Mouse (Mus musculus) bone marrow macrophage, adult 2 months (primary cell): Measurements from ENCODE around the gene Ak1. TPM values are rescaled to one million over a fixed set of nuclear protein-coding genes. Genes with fewer than 3 reads are reported as not detected.

ENCODE experiments used
- H3K27ac ChIP-seq: 2 replicates; pipeline ENCODE4 v1.5.1; 2012; ENCODE audit warnings: low read depth, low read length; ENCODE audit not compliant: insufficient read depth
- H3K4me1 ChIP-seq: 2 replicates; pipeline ENCODE4 v1.6.1; 2012; ENCODE audit warnings: low read length; ENCODE audit not compliant: control insufficient read depth, insufficient read depth
- H3K4me3 ChIP-seq: 2 replicates; pipeline ENCODE4 v1.5.1; 2012; ENCODE audit warnings: mild to moderate bottlenecking, low read length, moderate library complexity; ENCODE audit not compliant: insufficient read depth
- CTCF ChIP-seq: IDR thresholded peaks from 2 replicates; pipeline ENCODE4 v1.5.1; 2012; ENCODE audit warnings: low read depth, mild to moderate bottlenecking, low read length, moderate library complexity
- POLR2A ChIP-seq: IDR thresholded peaks from 2 replicates; pipeline ENCODE4 v1.6.1; 2012; ENCODE audit warnings: mild to moderate bottlenecking, low read depth, low read length, borderline replicate concordance
- polyA plus RNA-seq: library from polyadenylated mRNA; stranded (reverse); fragments of >200 nt; gene quantifications from 2 replicates; pipeline ENCODE4 v1.2.4, GENCODE M21; 2012; ENCODE audit not compliant: missing spikeins, insufficient read depth, insufficient read length

The Ak1 gene
- polyA plus RNA-seq, 1 experiment: 4.1 TPM

DNA sequence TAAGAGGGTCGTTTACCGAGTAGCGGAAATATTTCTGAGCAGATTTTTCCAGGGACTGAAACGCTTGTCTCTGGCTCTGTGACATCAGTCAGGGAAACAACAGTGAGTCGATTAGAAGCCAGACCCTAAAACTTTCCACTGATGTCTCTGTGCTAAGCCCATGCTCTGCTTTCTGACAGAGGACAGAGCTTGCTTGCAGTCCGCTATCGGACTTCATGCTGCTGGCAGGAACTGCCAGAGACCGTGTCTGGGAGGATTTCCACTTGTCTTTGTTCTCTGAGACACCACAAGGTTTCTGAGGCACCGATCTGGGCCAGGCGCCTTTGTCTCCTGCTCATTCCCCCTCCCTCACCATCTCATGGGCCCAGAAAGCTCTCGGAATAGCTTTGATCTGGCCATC, 46.2 kb downstream of the Ak1 start:
- TF ChIP-seq CTCF: no peak
- TF ChIP-seq POLR2A: no peak
- H3K27ac ChIP-seq: no peak overlapping the region
- H3K4me1 ChIP-seq: peaks cover 17% of the 10 kb centered on the region; the same call in 1 of the 2 replicates
- no peak overlapping the region for H3K4me3 ChIP-seq

DNA sequence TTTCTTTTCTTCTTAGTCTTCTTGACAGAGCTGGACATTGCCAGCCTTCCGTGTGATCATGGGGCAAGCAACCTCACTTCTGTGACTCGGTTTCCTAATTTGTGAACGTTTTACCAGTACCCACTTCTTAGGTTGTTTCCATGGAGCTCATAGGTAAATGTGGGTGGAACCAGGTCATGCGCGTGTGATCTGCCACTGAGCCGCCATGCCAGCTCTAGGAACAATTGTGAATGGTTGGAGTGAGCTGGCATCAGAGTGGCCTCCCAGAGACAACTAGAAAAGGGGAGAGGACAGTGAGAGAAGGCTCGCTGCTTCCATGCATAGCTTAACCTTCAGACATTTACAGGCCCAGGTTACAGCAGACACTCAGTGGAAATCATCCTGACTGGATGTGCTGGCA, 46.6 kb downstream of the Ak1 start:
- Histone ChIP-seq H3K27ac (no peak overlapping the region), H3K4me3 (no peak overlapping the region), H3K4me1 (peaks cover 17% of the 10 kb centered on the region; the same call in 1 of the 2 replicates)
- TF ChIP-seq POLR2A (no peak), CTCF (no peak)

DNA sequence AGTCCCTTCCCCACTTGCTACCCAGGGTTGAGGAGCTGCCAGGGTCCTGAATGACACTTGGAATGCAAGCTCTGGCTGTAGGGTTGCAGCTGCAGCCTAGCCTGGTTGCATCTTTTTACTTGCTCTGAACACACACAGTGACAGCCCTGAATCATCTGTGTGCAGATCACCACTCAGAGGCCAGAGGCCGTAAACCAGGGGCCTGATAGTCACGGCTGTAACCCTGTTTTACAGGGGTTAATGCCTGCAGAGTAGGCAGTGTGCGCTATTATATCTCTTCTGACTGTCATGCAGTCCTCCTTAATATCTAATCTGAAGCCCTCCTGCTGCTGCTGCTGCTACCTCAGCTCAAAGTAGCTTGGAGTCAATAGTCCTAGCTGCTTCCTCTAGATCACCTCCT, 48.3 kb downstream of the Ak1 start:
- H3K27ac ChIP-seq: no peak overlapping the region
- TF ChIP-seq POLR2A (no peak), CTCF (no peak)
- peaks cover 17% of the 10 kb centered on the region; the same call in 1 of the 2 replicates for H3K4me1 ChIP-seq
- H3K4me3 ChIP-seq: no peak overlapping the region

DNA sequence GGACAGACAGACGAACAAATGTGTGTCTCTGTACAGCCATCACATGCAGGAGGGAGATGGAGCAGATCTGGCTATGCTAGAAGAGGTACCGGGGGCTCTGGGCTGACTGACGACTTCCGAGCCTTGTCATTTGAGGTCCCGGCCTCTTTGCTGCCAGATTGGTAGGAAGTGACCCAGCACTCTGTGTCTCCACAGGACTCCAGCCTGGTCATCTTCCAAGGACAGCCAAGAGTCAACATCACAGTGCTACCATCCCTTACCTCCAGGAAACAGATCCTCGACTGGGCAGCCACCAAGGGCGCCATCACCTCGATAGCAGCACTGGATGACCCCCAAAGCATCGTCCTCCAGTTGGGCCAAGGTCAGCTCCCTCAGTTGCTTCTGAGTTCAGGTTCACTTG, 49.6 kb downstream of the Ak1 start:
- Histone ChIP-seq H3K27ac (no peak overlapping the region), H3K4me1 (peaks cover 14% of the 10 kb centered on the region; the same call in 1 of the 2 replicates), H3K4me3 (no peak overlapping the region)
- no peak for TF ChIP-seq POLR2A
- TF ChIP-seq CTCF: no peak

DNA sequence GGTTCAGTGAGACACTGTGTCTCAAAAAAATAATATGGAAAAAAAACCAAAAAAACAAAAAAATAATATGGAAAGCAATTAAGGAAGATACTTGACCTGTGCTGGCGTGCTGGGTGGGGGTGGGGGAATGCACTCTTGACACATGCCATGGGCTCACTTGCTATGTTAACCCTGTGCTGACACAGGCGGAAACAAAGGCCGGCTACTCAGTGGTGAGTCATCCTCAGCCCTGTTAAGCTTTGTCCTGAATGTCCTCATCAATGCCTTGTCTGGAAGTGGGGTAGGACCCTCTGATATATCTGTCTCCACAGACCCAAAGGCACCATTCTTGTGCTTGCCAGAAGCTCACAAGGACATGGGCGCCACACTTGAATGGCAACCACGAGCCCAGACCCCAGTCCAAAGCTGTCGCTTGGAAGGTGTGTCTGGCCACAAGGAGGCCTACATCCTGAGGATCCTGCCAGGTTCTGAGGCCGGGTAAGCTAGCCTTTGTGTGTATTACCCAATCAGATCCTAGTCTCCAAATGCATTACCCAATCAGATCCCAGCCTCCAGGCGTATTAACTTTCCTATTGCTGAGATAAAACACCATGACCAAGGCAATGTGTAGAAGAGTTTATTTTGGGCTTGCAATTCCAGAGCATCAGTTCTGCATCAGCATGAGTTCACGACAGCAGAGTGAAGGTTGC, 50.5 kb downstream of the Ak1 start:
- H3K27ac ChIP-seq: no peak overlapping the region
- no peak overlapping the region for H3K4me3 ChIP-seq
- TF ChIP-seq CTCF (no peak), POLR2A (no peak)
- peaks cover 14% of the 10 kb centered on the region; the same call in 1 of the 2 replicates for H3K4me1 ChIP-seq

DNA sequence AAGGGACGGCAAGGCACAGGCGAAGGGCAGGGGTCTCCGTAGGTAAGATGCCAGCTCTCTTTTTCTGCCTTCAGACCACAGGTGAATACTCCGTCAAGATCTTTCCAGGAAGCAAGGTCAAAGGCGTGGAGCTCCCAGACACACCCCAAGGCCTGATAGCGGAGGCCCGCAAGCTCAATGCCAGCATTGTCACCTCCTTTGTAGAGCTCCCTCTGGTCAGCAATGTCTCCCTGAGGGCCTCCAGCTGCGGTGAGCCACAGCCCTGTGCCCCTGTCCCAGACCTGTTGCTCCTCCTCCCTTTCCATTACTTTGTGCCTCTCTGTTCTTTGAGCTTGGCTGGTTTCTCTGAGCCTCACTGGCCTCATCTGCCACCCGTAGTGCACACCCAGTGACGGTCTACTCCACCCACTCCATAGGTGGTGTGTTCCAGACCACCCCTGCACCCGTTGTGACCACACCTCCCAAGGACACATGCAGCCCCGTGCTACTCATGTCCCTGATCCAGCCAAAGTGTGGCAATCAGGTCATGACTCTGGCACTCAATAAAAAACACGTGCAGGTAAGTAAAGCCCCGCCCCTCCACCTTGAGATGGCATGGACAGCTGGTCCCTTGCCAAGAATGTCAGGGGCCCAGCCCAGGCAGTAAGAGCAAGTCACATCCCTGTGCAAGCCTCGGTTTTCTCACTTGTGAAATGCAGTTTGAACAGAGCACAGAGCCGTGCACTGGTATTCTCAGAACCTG, 51.8 kb downstream of the Ak1 start:
- Histone ChIP-seq H3K4me1 (peaks cover 14% of the 10 kb centered on the region; the same call in 1 of the 2 replicates), H3K27ac (no peak overlapping the region), H3K4me3 (no peak overlapping the region)
- no peak for TF ChIP-seq CTCF
- TF ChIP-seq POLR2A: no peak

DNA sequence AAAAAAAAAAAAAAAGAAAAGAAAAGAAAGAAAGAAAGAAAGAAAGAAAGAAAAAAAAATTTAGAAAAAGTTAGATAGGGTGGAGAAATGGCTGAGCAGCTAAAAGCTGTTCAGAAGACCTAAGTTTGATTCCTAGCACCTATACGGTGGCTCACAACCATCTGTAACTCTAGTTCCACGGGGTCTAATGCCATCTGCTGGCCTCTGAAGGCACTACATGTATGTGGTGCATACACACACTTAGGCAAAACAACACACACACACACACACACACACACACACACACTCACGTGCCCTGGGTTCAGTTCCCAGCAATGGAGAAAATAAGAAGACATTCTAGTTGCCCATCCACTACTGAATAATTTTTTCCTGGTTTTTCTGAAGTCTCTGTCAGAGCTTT, 55.3 kb downstream of the Ak1 start:
- Histone ChIP-seq H3K27ac (no peak overlapping the region), H3K4me1 (peaks cover 9% of the 10 kb centered on the region; the same call in 1 of the 2 replicates)
- TF ChIP-seq POLR2A (no peak), CTCF (no peak)

DNA sequence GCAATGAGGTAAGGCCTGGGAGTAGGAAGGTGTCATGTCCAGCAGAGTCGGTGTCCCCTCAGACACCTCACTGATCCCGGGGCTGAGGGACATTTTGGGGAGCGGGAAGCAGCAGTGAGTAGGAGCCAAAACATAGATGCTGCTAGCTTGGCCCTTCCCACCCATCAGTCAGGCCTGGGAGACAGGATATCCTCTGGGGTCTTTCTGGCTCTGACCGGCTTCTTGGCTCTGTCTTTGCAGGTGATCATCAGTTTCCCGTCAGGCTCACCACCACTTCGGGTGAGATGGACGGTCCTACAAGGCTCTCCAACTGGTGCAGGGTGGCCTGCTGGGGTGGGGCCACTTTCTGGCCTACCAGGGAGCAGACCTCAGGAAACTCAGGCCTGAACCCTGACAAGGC, 56.1 kb downstream of the Ak1 start:
- Histone ChIP-seq H3K27ac (no peak overlapping the region), H3K4me3 (no peak overlapping the region), H3K4me1 (peaks cover 8% of the 10 kb centered on the region)
- TF ChIP-seq CTCF: no peak
- no peak for TF ChIP-seq POLR2A

More for the DNA sequence above, 55.3 kb downstream of the Ak1 start:
- no peak overlapping the region for H3K4me3 ChIP-seq

DNA sequence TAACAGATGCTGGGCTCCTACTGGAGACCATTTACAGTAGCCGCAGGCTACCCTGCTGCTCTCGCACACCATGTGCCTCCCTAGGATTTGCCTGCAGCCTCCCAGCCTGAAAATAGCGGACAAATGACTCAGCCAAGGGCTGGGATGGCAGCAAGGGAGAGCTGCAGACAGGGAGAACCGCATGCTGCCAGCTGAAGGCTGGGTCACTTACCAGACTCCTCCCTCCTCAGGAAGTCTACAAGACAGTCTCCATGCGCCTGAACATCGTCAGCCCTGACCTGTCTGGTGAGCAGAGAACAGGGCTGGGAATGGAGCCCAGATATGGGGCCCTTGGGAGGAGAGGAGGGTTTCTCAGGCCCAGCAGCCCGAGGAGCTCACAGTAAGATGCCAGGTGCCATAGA, 58.5 kb downstream of the Ak1 start:
- H3K4me1 ChIP-seq: peaks cover 9% of the 10 kb centered on the region
- TF ChIP-seq CTCF (no peak), POLR2A (no peak)
- H3K27ac ChIP-seq: no peak overlapping the region
- H3K4me3 ChIP-seq: no peak overlapping the region
